Mouse (Mus musculus) effector memory CD4-positive, alpha-beta T cell, adult 7 months (primary cell): ENCODE results near the gene Vhl. TPM values are rescaled to one million over a fixed set of nuclear protein-coding genes. Genes with fewer than 3 reads are reported as not detected.

Source experiments
- polyA plus RNA-seq: library from polyadenylated mRNA; unstranded; fragments of 100-300 nt; shearing (Covaris generic); gene quantifications from one replicate; pipeline ENCODE4 v1.2.1, GENCODE M21; 2017

Gene Vhl
- 26.7 TPM for polyA plus RNA-seq

GRCm38 (mm10) chr6:113623941-113624751 is at the start of gene Vhl:
Gene Vhl (plus strand): TSS chr6:113623959.

GRCm38 (mm10) chr6:113600543-113601139 is 23.1 kb upstream of the Vhl start, which contains the start of gene Fancd2os:
Gene Fancd2os (minus strand): TSS chr6:113600715.

DNA sequence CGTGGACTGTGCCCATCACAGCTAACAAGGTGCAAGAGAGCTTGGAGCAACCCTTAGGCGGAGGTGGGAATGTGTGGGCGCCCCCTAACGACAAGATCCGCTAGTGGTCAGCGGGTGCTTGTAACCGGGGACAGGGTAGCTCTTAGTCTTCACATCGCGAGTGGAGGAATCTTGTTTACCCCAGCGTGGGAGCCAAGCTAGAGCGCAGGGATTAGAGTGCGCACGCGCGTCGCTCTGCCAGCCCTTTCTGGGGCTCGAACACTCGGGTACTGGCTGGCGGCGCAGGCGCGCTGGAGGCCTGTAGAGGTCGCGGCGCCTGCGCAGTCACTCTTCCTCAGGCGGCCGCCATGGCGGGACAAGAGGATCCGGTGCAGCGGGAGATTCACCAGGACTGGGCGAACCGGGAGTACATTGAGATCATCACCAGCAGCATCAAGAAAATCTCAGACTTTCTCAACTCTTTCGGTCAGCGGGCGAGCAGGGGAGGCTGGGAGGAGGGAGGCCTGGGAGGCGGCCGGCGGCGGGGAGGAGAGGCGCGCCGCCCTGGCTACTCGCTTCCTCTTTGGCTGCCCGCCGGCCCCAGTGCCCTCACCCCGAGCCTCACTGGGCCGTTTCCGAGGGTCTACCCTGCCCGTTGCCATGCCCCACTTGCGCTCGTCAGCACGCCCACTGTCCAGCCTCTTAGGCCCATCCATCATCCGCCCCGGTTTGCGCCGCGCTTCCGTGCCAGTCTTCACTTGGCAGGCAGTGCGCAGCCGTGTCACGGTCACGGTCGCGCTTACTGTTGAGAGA is 19.1 kb upstream of the Vhl start, which contains the start of gene Brk1:
Gene Brk1 (plus strand): TSS at position 341 of the 792 bp plus-strand sequence.

GRCm38 (mm10) chr6:113638302-113639040 is 14.7 kb downstream of the Vhl start, which contains the start of gene Irak2:
Gene Irak2 (plus strand): TSS chr6:113638467.

Other genes starting within 250 kb of the Vhl start
- 21.3 TPM for gene Tada3, start 246.1 kb upstream of the Vhl start, polyA plus RNA-seq
- 386 TPM for gene Arpc4, start 245.8 kb upstream of the Vhl start, polyA plus RNA-seq
- gene Ttll3, start 234.7 kb upstream of the Vhl start, polyA plus RNA-seq = 10.7 TPM
- gene Rpusd3, start 204.6 kb upstream of the Vhl start, polyA plus RNA-seq = 11.3 TPM
- gene Cidec, start 188.2 kb upstream of the Vhl start, polyA plus RNA-seq = not detected
- 24.7 TPM for gene Jagn1, start 181.4 kb upstream of the Vhl start, polyA plus RNA-seq
- gene Il17re, start 165.5 kb upstream of the Vhl start, polyA plus RNA-seq = 1.3 TPM
- gene Il17rc, start 152.5 kb upstream of the Vhl start, polyA plus RNA-seq = 0.28 TPM
- 4.1 TPM for gene Creld1, start 140.7 kb upstream of the Vhl start, polyA plus RNA-seq
- not detected for gene Prrt3, start 122.0 kb upstream of the Vhl start, polyA plus RNA-seq
- gene Emc3, start 92.3 kb upstream of the Vhl start, polyA plus RNA-seq = 93.5 TPM
- gene Fancd2, start 92.3 kb upstream of the Vhl start, polyA plus RNA-seq = 1.3 TPM
- not detected for gene Fancd2os, start 23.2 kb upstream of the Vhl start, polyA plus RNA-seq
- gene Brk1, start 19.2 kb upstream of the Vhl start, polyA plus RNA-seq = 134 TPM
- gene Irak2, start 14.5 kb downstream of the Vhl start, polyA plus RNA-seq = 170 TPM
- gene Tatdn2, start 73.1 kb downstream of the Vhl start, polyA plus RNA-seq = 24.6 TPM
- 1.5 TPM for gene Ghrl, start 95.9 kb downstream of the Vhl start, polyA plus RNA-seq
- gene Sec13, start 116.8 kb downstream of the Vhl start, polyA plus RNA-seq = 137 TPM